Mouse (Mus musculus) megakaryocyte, embryonic 14.5 days (primary cell): ENCODE measurements around the gene Chtop.

Source experiments
- FLI1 ChIP-seq: IDR thresholded peaks from 2 replicates; pipeline ENCODE4 v1.6.1; 2012; ENCODE audit warnings: low read length, inconsistent platforms, mixed read lengths
- GATA1 ChIP-seq: IDR thresholded peaks from 3 replicates; pipeline ENCODE4 v1.6.1; 2012; ENCODE audit warnings: mixed read lengths, low read length, inconsistent platforms, borderline replicate concordance

DNA sequence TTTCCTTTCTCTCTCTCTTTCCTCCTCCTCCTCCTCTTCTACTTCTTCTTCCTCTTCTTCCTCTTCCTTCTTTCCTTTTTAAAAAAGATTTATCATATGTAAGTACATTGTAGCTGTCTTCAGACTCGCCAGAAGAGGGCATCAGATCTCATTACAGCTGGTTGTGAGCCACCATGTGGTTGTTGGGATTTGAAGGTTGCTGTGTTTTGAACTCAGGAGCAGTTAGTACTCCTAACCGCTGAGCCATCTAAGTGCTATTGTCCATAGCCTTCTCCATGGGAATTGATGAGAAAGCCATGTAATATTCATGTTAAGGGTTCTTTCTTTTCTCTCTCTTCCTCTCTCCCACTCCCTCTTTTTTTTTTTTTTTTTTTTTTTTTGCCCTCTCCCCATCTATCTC is 17.9 kb downstream of the Chtop start:
- TF ChIP-seq GATA1: no peak
- TF ChIP-seq FLI1: no peak
